Mouse (Mus musculus) limb, embryonic 13.5 days (tissue): ENCODE results near the gene Agbl5. TPM values are rescaled to one million over a fixed set of nuclear protein-coding genes. Genes with fewer than 3 reads are reported as not detected.

ENCODE experiments used
- ATAC-seq: fragments of 200-750 bp; cut with Nextera tagmentation; 2 replicates; pipeline ENCODE4 v1.8.0; 2017; ENCODE audit warnings: low read depth, moderate number of reproducible peaks, moderate TSS enrichment; ENCODE audit not compliant: low FRiP score
- H3K27ac ChIP-seq: fragments of 300-500 bp; sonication (generic); 2 replicates; pipeline ENCODE4 v1.5.1; 2015; ENCODE audit warnings: inconsistent platforms, mild to moderate bottlenecking, moderate library complexity
- H3K27me3 ChIP-seq: fragments of 300-500 bp; sonication (generic); 2 replicates; pipeline ENCODE4 v1.6.1; 2015; ENCODE audit warnings: mild to moderate bottlenecking, inconsistent platforms
- H3K36me3 ChIP-seq: fragments of 300-500 bp; sonication (generic); 2 replicates; pipeline ENCODE4 v1.6.1; 2015; ENCODE audit warnings: inconsistent platforms, mild to moderate bottlenecking, moderate library complexity
- H3K4me1 ChIP-seq: fragments of 300-500 bp; sonication (generic); 2 replicates; pipeline ENCODE4 v1.6.1; 2015; ENCODE audit warnings: inconsistent platforms
- H3K4me2 ChIP-seq: fragments of 300-500 bp; sonication (generic); replicated peaks from 2 replicates; pipeline ENCODE4 v1.6.1; 2015; ENCODE audit warnings: inconsistent platforms, mild to moderate bottlenecking, moderate library complexity
- H3K4me3 ChIP-seq: fragments of 300-500 bp; sonication (generic); 2 replicates; pipeline ENCODE4 v1.5.1; 2015; ENCODE audit warnings: moderate library complexity, mild to moderate bottlenecking, inconsistent platforms
- H3K9ac ChIP-seq: fragments of 300-500 bp; sonication (generic); 2 replicates; pipeline ENCODE4 v1.6.1; 2015; ENCODE audit warnings: mild to moderate bottlenecking, inconsistent platforms
- H3K9me3 ChIP-seq: fragments of 300-500 bp; sonication (generic); 2 replicates; pipeline ENCODE4 v1.6.1; 2016; ENCODE audit warnings: inconsistent platforms
- WGBS: fragments of 180-500 bp; shearing (Covaris S2); methylation state at CpG from one replicate; pipeline ENCODE4 v1.1.7; 2015; 5-methylcytosine and 5-hydroxymethylcytosine counted together
- polyA plus RNA-seq: library from polyadenylated mRNA; unstranded; fragments of >200 nt; fragmentation: Nextera tagmentation; extraction: Ambion mirVana; gene quantifications from 2 replicates; pipeline ENCODE4 v1.2.1, GENCODE M21; 2015

Gene Agbl5
- polyA plus RNA-seq, 1 experiment from 2014 or later, result 34.0 TPM

DNA sequence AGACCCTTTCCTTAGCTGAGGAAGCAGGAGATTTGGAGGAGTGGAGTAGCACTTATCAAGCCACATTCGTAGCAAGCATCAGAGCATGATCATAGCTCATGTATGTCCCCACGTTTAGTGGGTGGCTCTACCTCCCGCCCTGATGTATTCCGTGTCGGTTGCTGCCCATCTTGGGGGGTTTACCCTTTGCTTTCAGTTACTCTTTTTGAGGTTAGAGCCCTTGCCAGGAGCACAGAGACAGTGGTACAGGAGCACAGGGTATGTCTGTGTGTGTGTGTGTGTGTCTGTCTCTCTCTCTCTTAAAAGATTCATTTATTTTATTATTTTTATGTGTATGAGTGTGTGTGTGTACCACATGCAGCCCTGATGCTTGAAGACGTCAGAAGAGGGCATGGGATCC lies 34.6 kb downstream of the Agbl5 start:
- Histone ChIP-seq H3K27ac (0 out of 2 replicates have a peak overlapping the region, but pooled peaks have one; percentile 15), H3K4me3 (no peak overlapping the region), H3K4me1 (peaks cover 49% of the 10 kb centered on the region), H3K36me3 (peaks cover 36% of the 10 kb centered on the region), H3K4me2 (peak overlapping the region; percentile 72), H3K9ac (no peak overlapping the region), H3K9me3 (no peaks in the 10 kb centered on the region), H3K27me3 (no peaks in the 10 kb centered on the region)
- no peak for ATAC-seq
- 81% methylated on average over 6 of the region's 6 CpGs for WGBS

DNA sequence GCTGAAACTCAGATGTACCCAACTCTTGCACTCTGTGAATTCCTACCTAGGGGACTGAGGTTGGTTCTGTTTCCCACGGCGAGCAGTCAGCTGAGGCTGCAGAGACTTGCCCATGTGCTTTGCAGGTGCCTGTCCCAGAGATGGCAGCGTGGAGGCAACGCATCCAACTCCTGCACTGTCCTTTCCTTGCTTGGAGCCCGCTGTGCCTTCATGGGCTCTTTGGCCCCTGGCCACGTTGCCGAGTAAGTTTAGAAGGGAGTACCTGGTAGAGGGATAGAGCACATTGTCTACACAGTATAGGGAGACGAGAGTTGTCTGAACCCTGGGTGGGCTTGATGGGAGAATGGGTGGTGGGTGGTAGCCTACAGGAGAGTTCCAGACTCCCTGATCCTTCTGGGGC lies 36.1 kb downstream of the Agbl5 start:
- peaks cover 22% of the 10 kb centered on the region for H3K36me3 ChIP-seq
- no peak overlapping the region for H3K4me2 ChIP-seq
- H3K9me3 ChIP-seq, result no peaks in the 10 kb centered on the region
- ATAC-seq, result no peak
- no peak overlapping the region for H3K4me3 ChIP-seq
- H3K27me3 ChIP-seq, result no peaks in the 10 kb centered on the region
- H3K9ac ChIP-seq, result no peak overlapping the region
- WGBS, result 78% methylated on average over 8 of the region's 8 CpGs
- peaks cover 35% of the 10 kb centered on the region for H3K4me1 ChIP-seq
- no peak overlapping the region for H3K27ac ChIP-seq

DNA sequence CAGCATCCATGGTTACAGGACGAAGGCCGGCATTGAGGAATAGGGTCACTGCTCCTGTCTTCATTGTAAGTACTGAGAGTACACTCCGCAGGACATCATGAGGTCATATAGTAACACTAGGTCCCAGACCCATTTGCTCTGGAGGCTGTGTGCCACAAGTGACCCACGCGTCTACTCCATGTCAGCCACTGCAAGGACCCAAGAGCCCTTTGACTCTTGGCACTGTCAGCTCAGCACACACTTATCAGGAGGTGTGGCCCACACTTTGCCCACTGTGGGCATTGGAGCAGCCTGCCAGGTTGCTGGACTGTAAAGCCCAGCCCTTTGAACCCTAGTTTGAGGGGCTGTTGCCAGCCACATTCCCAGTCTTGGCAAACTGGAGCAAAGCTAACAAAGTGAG lies 36.7 kb downstream of the Agbl5 start:
- H3K4me1 ChIP-seq, result peaks cover 30% of the 10 kb centered on the region
- H3K9ac ChIP-seq, result no peak overlapping the region
- no peak overlapping the region for H3K4me3 ChIP-seq
- H3K27ac ChIP-seq, result no peak overlapping the region
- H3K4me2 ChIP-seq, result no peak overlapping the region
- H3K27me3 ChIP-seq, result no peaks in the 10 kb centered on the region
- H3K36me3 ChIP-seq, result peaks cover 16% of the 10 kb centered on the region
- ATAC-seq, result no peak
- WGBS, result 92% methylated on average over 5 of the region's 5 CpGs
- no peaks in the 10 kb centered on the region for H3K9me3 ChIP-seq

DNA sequence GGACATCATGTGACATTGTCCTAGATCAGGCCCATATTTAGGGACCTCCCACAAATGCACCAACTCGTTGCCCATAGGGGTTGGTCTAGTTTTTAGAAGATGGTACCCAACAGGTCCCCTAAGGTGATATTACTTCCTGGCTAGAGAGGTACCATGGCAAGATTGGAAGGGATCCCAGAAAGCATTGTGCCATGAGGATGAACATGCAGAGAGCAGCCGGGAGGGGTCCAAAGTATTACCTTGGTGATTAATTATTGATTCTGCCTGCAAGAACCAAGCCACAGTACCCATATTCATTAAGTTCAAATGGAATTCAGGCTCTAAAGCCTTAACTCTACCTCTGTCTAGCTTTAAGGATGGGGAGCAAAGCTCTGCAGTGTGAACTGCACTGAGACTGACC lies 37.6 kb downstream of the Agbl5 start:
- peaks cover 25% of the 10 kb centered on the region for H3K4me1 ChIP-seq
- peaks cover 7% of the 10 kb centered on the region; the same call in 1 of the 2 replicates for H3K36me3 ChIP-seq
- no peaks in the 10 kb centered on the region for H3K9me3 ChIP-seq
- H3K4me3 ChIP-seq, result no peak overlapping the region
- H3K27ac ChIP-seq, result no peak overlapping the region
- no peak for ATAC-seq
- WGBS, result 90% methylated on average over 2 of the region's 2 CpGs
- H3K4me2 ChIP-seq, result no peak overlapping the region
- H3K9ac ChIP-seq, result no peak overlapping the region
- H3K27me3 ChIP-seq, result no peaks in the 10 kb centered on the region

DNA sequence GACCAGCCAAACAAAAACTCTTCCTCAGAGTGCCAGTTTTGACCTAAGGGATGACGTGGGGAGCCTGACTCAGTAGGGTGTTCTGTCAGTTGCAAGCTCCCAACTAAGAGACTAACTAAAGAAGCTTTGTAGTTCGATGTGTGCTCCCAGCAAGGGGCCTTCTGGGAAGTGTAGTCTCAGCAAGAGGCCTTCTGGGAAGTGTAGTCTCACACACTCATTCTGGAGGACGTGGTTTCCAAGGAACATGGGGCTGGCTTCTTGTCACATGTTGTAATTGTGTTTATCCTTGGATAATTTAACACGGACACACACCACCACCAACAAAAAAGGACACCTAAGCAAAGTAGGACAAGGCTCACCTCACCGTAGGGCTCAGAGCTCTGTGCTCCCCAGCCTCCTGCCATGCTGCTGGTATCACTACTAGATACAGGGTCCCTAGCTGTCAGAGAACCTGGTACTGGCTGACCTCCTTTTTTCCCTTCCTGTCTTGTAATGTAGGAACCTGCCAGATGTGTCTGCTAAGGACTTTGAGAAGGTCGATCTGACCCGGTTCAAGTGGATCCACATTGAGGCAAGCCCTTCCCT lies 39.5 kb downstream of the Agbl5 start:
- 0 out of 2 replicates have a peak overlapping the region, but pooled peaks have one; percentile 5 for H3K4me3 ChIP-seq
- no peak overlapping the region for H3K9ac ChIP-seq
- ATAC-seq, result no peak

DNA sequence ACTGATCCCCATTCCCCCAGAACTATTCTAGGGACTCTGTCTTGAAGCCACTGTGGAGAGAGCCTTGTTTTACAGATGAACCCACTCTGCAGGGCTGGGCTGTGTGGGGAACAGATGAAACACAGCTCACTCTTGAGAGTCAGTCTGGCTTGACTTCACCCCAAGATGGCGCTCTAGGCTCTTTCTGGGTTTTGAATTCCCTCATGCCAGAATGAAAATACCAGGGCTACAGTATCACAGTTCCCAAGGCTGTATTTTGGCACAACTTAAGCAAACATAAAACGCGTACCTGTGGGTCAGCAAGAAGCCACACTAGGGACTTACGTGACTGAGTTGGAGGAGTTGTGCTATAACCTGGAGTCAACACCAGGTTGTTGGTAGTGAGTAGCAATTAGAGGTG lies 41.6 kb downstream of the Agbl5 start:
- Histone ChIP-seq H3K36me3 (peaks cover 3% of the 10 kb centered on the region; the same call in 1 of the 2 replicates), H3K4me1 (peaks cover 9% of the 10 kb centered on the region; the same call in 1 of the 2 replicates), H3K27ac (no peak overlapping the region), H3K9me3 (no peaks in the 10 kb centered on the region), H3K4me3 (no peak overlapping the region), H3K27me3 (no peaks in the 10 kb centered on the region), H3K4me2 (no peak overlapping the region), H3K9ac (no peak overlapping the region)
- 41% methylated on average over 4 of the region's 4 CpGs for WGBS
- peak; percentile 34; the same call in 1 of the 2 replicates for ATAC-seq

More for the DNA sequence above, 39.5 kb downstream of the Agbl5 start:
- peak overlapping the region; percentile 48 for H3K4me2 ChIP-seq
- no peak overlapping the region for H3K27ac ChIP-seq
- H3K9me3 ChIP-seq, result no peaks in the 10 kb centered on the region
- no peaks in the 10 kb centered on the region for H3K27me3 ChIP-seq
- peaks cover 10% of the 10 kb centered on the region for H3K4me1 ChIP-seq
- H3K36me3 ChIP-seq, result peaks cover 6% of the 10 kb centered on the region; the same call in 1 of the 2 replicates
- 43% methylated on average over 7 of the region's 7 CpGs for WGBS

DNA sequence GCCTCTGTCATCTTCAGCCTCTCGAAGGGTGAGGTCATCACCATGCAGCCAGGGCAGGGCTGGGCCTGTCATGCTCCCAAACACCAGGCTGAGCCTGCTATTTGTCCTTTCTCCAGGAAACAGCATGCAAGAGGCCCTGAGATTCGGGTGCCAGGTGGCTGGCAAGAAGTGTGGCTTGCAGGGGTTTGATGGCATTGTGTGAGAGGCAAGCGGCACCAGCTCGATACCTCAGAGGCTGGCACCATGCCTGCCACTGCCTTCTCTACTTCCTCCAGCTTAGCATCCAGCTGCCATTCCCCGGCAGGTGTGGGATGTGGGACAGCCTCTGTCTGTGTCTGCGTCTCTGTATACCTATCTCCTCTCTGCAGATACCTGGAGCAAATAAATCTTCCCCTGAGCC lies 42.4 kb downstream of the Agbl5 start:
- peaks cover 9% of the 10 kb centered on the region; the same call in 1 of the 2 replicates for H3K4me1 ChIP-seq
- no peak overlapping the region for H3K4me2 ChIP-seq
- H3K4me3 ChIP-seq, result no peak overlapping the region
- no peaks in the 10 kb centered on the region for H3K9me3 ChIP-seq
- no peaks in the 10 kb centered on the region for H3K27me3 ChIP-seq
- no peak for ATAC-seq
- 0 out of 2 replicates have a peak overlapping the region, but pooled peaks have one; percentile 13 for H3K9ac ChIP-seq
- WGBS, result 78% methylated on average over 6 of the region's 6 CpGs
- no peaks in the 10 kb centered on the region for H3K36me3 ChIP-seq
- no peak overlapping the region for H3K27ac ChIP-seq

DNA sequence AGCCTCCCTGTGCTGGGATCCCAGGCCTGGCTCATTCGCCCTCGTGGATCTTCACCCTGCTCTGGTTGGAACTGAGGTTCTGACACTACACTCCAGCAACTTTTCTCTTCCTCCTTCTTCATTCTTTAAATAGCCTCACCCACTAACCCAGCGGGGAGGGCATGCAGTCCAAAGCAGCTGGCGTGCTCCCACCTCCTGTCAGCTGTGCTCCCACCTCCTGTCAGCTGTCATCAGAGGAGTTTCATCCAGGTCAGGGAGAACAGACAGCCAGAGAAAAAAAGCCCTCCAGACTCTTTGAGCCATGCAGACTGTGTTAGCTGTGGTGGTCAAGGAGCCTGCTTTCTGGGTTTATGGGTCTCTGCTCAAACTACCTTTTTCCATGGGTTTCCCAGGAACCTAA lies 42.9 kb downstream of the Agbl5 start:
- WGBS, result 70% methylated on average over 4 of the region's 4 CpGs
- no peak overlapping the region for H3K9ac ChIP-seq
- no peak for ATAC-seq
- no peak overlapping the region for H3K27ac ChIP-seq
- H3K27me3 ChIP-seq, result no peaks in the 10 kb centered on the region
- H3K4me2 ChIP-seq, result no peak overlapping the region
- peaks cover 9% of the 10 kb centered on the region; the same call in 1 of the 2 replicates for H3K4me1 ChIP-seq
- H3K36me3 ChIP-seq, result no peaks in the 10 kb centered on the region
- H3K9me3 ChIP-seq, result no peaks in the 10 kb centered on the region
- H3K4me3 ChIP-seq, result no peak overlapping the region

DNA sequence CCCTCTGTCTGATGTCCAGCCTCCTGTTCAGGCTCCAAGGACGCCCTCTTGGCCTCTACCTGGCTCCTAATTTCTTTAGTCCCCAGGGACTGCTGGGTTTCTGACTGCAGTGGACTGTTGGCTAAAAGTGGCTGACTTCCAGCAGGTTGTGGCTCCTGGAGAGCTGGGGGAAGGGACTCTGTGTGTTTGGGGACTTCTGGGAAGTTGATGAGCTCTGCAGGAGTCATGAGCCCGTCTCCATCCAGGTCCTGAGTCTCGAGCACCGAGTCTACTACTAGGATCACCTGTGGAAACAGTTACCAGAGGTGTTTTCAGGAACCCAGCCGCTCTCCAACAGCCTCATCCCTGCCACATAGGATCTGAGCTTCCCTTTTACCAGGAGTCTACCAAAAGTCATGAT lies 45.2 kb downstream of the Agbl5 start:
- Histone ChIP-seq H3K27ac (no peak overlapping the region), H3K9me3 (no peaks in the 10 kb centered on the region), H3K27me3 (no peaks in the 10 kb centered on the region), H3K4me2 (no peak overlapping the region), H3K4me1 (peaks cover 5% of the 10 kb centered on the region; the same call in 1 of the 2 replicates), H3K4me3 (no peak overlapping the region), H3K36me3 (no peaks in the 10 kb centered on the region), H3K9ac (no peak overlapping the region)
- 62% methylated on average over 5 of the region's 5 CpGs for WGBS
- ATAC-seq, result no peak

DNA sequence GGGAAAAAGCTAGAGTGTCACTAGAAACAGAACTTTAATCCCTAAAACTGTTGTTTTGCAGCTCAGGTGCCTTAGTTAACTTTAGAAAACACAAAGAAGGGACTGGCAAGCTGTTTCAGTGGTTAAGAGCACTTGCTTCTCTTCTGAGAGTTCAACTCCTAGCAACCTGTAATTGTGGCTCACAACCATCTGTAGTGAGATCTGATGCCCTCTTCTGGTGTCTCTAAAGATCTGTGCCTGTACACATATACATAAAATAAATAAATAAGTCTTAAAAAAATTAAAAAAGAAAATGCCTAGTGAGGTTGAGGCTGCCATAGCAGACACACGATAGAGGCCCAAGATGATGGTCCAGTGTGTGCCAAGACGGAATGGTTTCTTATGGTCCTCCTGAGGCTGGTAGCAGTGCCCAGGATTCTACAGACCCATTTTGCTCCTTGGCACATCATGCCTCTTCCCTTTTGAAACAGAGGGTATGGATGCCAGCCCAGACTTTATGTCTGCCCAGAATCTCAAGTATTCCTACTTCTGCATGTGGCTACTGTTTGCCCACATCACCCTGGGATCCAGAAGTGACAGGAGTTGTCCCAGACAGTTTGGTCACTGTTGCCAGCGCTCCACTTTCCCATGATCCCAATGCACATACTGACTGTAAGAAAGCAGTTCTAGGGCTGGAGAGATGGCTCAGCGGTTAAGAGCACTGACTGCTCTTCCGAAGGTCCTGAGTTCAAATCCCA lies 46.4 kb downstream of the Agbl5 start:
- no peak overlapping the region for H3K4me3 ChIP-seq
- no peak overlapping the region for H3K9ac ChIP-seq
- H3K9me3 ChIP-seq, result no peaks in the 10 kb centered on the region
- no peak overlapping the region for H3K4me2 ChIP-seq
- H3K4me1 ChIP-seq, result peaks cover 5% of the 10 kb centered on the region; the same call in 1 of the 2 replicates
- no peaks in the 10 kb centered on the region for H3K27me3 ChIP-seq
- 90% methylated on average over 5 of the region's 5 CpGs for WGBS
- no peak overlapping the region for H3K27ac ChIP-seq
- H3K36me3 ChIP-seq, result no peaks in the 10 kb centered on the region
- ATAC-seq, result no peak

DNA sequence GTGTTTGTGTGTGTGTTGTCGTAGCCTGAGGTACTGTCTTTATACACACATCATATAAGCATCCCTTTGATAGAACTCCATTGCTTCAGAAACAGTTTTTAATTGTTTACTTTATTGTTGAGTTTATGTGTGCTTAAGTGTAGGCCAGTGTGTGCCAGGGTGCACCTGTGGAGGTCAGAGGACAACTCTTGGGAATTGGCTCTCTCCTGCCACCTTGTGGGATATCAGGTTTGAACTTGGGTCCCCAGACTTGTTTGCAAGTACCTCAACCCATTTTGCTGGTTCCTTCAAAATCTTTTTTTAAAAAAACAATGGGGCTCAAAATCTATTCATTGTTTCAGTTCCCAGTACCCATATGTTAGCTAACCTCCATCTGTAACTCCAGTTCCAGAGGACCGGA lies 54.5 kb downstream of the Agbl5 start:
- no peaks in the 10 kb centered on the region for H3K36me3 ChIP-seq
- no peak overlapping the region for H3K4me2 ChIP-seq
- H3K27ac ChIP-seq, result no peak overlapping the region
- 0 out of 2 replicates have a peak, but pooled peaks cover 4% of the 10 kb centered on the region for H3K4me1 ChIP-seq
- no peaks in the 10 kb centered on the region for H3K9me3 ChIP-seq
- 96% methylated on average over 2 of the region's 2 CpGs for WGBS
- H3K4me3 ChIP-seq, result no peak overlapping the region
- H3K27me3 ChIP-seq, result peaks cover 18% of the 10 kb centered on the region
- no peak overlapping the region for H3K9ac ChIP-seq
- no peak for ATAC-seq

DNA sequence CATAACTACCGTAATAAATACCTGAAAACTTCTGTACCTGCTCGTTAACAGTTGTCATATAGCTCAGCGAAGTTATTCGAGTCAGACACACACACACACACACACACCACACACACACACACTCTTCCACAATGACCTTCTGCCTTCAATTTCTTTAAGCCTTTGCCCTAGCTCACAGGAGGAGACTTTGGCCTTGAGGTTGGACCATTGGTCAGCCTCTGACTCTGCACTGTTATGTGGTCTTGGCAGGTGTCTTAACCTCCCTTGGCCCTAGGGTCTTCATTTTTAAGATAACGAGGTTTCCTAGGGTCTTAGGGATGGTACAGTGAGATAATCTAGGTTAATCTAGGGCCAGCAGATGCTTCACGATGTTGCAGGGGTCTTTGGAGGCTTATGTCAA lies 55.9 kb downstream of the Agbl5 start:
- H3K27ac ChIP-seq, result no peak overlapping the region
- H3K4me1 ChIP-seq, result peaks cover 13% of the 10 kb centered on the region
- ATAC-seq, result no peak
- peaks cover 18% of the 10 kb centered on the region for H3K27me3 ChIP-seq
- no peaks in the 10 kb centered on the region for H3K9me3 ChIP-seq
- H3K9ac ChIP-seq, result no peak overlapping the region
- no peak overlapping the region for H3K4me3 ChIP-seq
- peak overlapping the region; percentile 92; the same call in 1 of the 2 replicates for H3K4me2 ChIP-seq
- no peaks in the 10 kb centered on the region for H3K36me3 ChIP-seq
- WGBS, result 81% methylated on average over 6 of the region's 6 CpGs
